Mouse (Mus musculus) 3T3-L1 (cell line): ENCODE results near the gene Atg7.

ENCODE experiments used
- DNase-seq: peaks from one replicate; pipeline ENCODE4 v3.0.0-alpha.2; 2015; ENCODE audit warnings: low read depth, low spot score

Gene Atg7

GRCm38 (mm10) chr6:114814882-114815650, 172.2 kb downstream of the Atg7 start:
- DNase-seq: no peak

GRCm38 (mm10) chr6:114817948-114818347, 175.1 kb downstream of the Atg7 start:
- no peak for DNase-seq

- DNase-seq: no peak
These were observed 175.6 kb downstream of the Atg7 start for GRCm38 (mm10) chr6:114818471-114818870.

GRCm38 (mm10) chr6:114819971-114820481, 177.1 kb downstream of the Atg7 start:
- peak; percentile 84 for DNase-seq

GRCm38 (mm10) chr6:114821646-114822045, 178.7 kb downstream of the Atg7 start:
- DNase-seq: no peak

GRCm38 (mm10) chr6:114826889-114827288, 184.0 kb downstream of the Atg7 start:
- DNase-seq: no peak

- DNase-seq: no peak
These were observed 187.0 kb downstream of the Atg7 start for GRCm38 (mm10) chr6:114829660-114830438.

- DNase-seq: no peak
These were observed 188.9 kb downstream of the Atg7 start for GRCm38 (mm10) chr6:114831807-114832206.

GRCm38 (mm10) chr6:114833058-114833685, 190.3 kb downstream of the Atg7 start:
- peak; percentile 48 for DNase-seq

- peak; percentile 40 for DNase-seq
These were observed 191.0 kb downstream of the Atg7 start for GRCm38 (mm10) chr6:114833791-114834346.

- DNase-seq: no peak
These were observed 192.4 kb downstream of the Atg7 start for GRCm38 (mm10) chr6:114835344-114835743.

- no peak for DNase-seq
These were observed 192.9 kb downstream of the Atg7 start for GRCm38 (mm10) chr6:114835752-114836151.

- DNase-seq: no peak
These were observed 193.5 kb downstream of the Atg7 start for GRCm38 (mm10) chr6:114836433-114836832.

- no peak for DNase-seq
These were observed 196.0 kb downstream of the Atg7 start for GRCm38 (mm10) chr6:114838872-114839271.

GRCm38 (mm10) chr6:114840012-114840411, 197.1 kb downstream of the Atg7 start:
- DNase-seq: peak; percentile 85

GRCm38 (mm10) chr6:114842131-114842530, 199.2 kb downstream of the Atg7 start:
- DNase-seq: no peak

- no peak for DNase-seq
These were observed 200.0 kb downstream of the Atg7 start for GRCm38 (mm10) chr6:114842863-114843262.

- no peak for DNase-seq
These were observed 203.4 kb downstream of the Atg7 start for GRCm38 (mm10) chr6:114846153-114846772.

- no peak for DNase-seq
These were observed 204.8 kb downstream of the Atg7 start for GRCm38 (mm10) chr6:114847582-114848174.

- no peak for DNase-seq
These were observed 205.9 kb downstream of the Atg7 start for GRCm38 (mm10) chr6:114848761-114849160.

GRCm38 (mm10) chr6:114849787-114850186, 206.9 kb downstream of the Atg7 start:
- DNase-seq: no peak
